Mouse (Mus musculus): ENCODE results near the gene Nfib.

Gene Nfib

GRCm38 (mm10) chr4:82592086-82593030, 113.2 kb downstream of the Nfib start:
- DNase-seq (ENCODE audit: inconsistent ontology term) = peak; percentile 55

GRCm38 (mm10) chr4:82589345-82589890, 116.1 kb downstream of the Nfib start:
- peak; percentile 81 for DNase-seq (ENCODE audit: inconsistent ontology term)

GRCm38 (mm10) chr4:82588718-82589117, 116.8 kb downstream of the Nfib start:
- DNase-seq (ENCODE audit: inconsistent ontology term) = peak; percentile 34

- no peak for DNase-seq (ENCODE audit: inconsistent ontology term)
Observed at GRCm38 (mm10) chr4:82587146-82587870, 118.2 kb downstream of the Nfib start.

GRCm38 (mm10) chr4:82586637-82587036, 118.9 kb downstream of the Nfib start:
- no peak for DNase-seq (ENCODE audit: inconsistent ontology term)

- no peak for DNase-seq (ENCODE audit: inconsistent ontology term)
Observed at GRCm38 (mm10) chr4:82585536-82585935, 120.0 kb downstream of the Nfib start.

- DNase-seq (ENCODE audit: inconsistent ontology term) = peak; percentile 34
Observed at GRCm38 (mm10) chr4:82585056-82585455, 120.5 kb downstream of the Nfib start.

- DNase-seq (ENCODE audit: inconsistent ontology term) = peak; percentile 48
Observed at GRCm38 (mm10) chr4:82584548-82584947, 121.0 kb downstream of the Nfib start.

GRCm38 (mm10) chr4:82573291-82573605, 132.3 kb downstream of the Nfib start:
- DNase-seq (ENCODE audit: inconsistent ontology term) = no peak

- DNase-seq (ENCODE audit: inconsistent ontology term) = no peak
Observed at GRCm38 (mm10) chr4:82572410-82573290, 132.9 kb downstream of the Nfib start.

- no peak for DNase-seq (ENCODE audit: inconsistent ontology term)
Observed at GRCm38 (mm10) chr4:82558816-82559215, 146.7 kb downstream of the Nfib start.

GRCm38 (mm10) chr4:82555673-82556171, 149.8 kb downstream of the Nfib start:
- DNase-seq (ENCODE audit: inconsistent ontology term) = peak; percentile 60

- DNase-seq (ENCODE audit: inconsistent ontology term) = no peak
Observed at GRCm38 (mm10) chr4:82553658-82554057, 151.9 kb downstream of the Nfib start.

GRCm38 (mm10) chr4:82552238-82552637, 153.3 kb downstream of the Nfib start:
- DNase-seq (ENCODE audit: inconsistent ontology term) = no peak

GRCm38 (mm10) chr4:82549762-82550380, 155.7 kb downstream of the Nfib start:
- DNase-seq (ENCODE audit: inconsistent ontology term) = peak; percentile 94

GRCm38 (mm10) chr4:82548247-82548646, 157.3 kb downstream of the Nfib start:
- no peak for DNase-seq (ENCODE audit: inconsistent ontology term)

GRCm38 (mm10) chr4:82543936-82544335, 161.6 kb downstream of the Nfib start:
- no peak for DNase-seq (ENCODE audit: inconsistent ontology term)

- no peak for DNase-seq (ENCODE audit: inconsistent ontology term)
Observed at GRCm38 (mm10) chr4:82543398-82543740, 162.2 kb downstream of the Nfib start.

GRCm38 (mm10) chr4:82542656-82543397, 162.7 kb downstream of the Nfib start:
- no peak for DNase-seq (ENCODE audit: inconsistent ontology term)

- DNase-seq (ENCODE audit: inconsistent ontology term) = peak; percentile 60
Observed at GRCm38 (mm10) chr4:82541894-82542510, 163.5 kb downstream of the Nfib start.

Measured in Muller cell, postnatal 12 days (primary cell).